Mouse (Mus musculus) cerebellum, postnatal 14 days (tissue): ENCODE data around the gene Zeb2.
"Not testable (repeated sequence)": the region's sequence is repeated elsewhere in the genome, so short reads cannot be mapped to it uniquely, and the experiment has no call there.

ENCODE experiments used
- DNase-seq, 2 experiments: peaks; one replicate each; pipeline ENCODE4 v3.0.0; 2021; ENCODE audit warnings: mixed read lengths in 2 of 2

The Zeb2 gene

GRCm38 (mm10) chr2:45112021-45112747 is 5.0 kb downstream of the Zeb2 start:
- DNase-seq: no peak

- DNase-seq: not testable (repeated sequence)
Observed at GRCm38 (mm10) chr2:45111571-45111970, 5.6 kb downstream of the Zeb2 start.

- peak in 1 of 2 experiments; percentile 47 for DNase-seq
Observed at GRCm38 (mm10) chr2:45110757-45111411, 6.3 kb downstream of the Zeb2 start.

- DNase-seq: peak in 1 of 2 experiments; percentile 44
Observed at GRCm38 (mm10) chr2:45109951-45110756, 7.0 kb downstream of the Zeb2 start.

GRCm38 (mm10) chr2:45109161-45109950 is 7.8 kb downstream of the Zeb2 start:
- DNase-seq: peak in 1 of 2 experiments; percentile 29

GRCm38 (mm10) chr2:45108521-45109091 is 8.6 kb downstream of the Zeb2 start:
- peak in 1 of 2 experiments; percentile 41 for DNase-seq

- DNase-seq: no peak
Observed at GRCm38 (mm10) chr2:45107555-45107954, 9.6 kb downstream of the Zeb2 start.

- DNase-seq: no peak
Observed at GRCm38 (mm10) chr2:45105922-45106851, 11.0 kb downstream of the Zeb2 start.

GRCm38 (mm10) chr2:45105281-45105721 is 11.9 kb downstream of the Zeb2 start:
- no peak for DNase-seq

GRCm38 (mm10) chr2:45104511-45105055 is 12.6 kb downstream of the Zeb2 start:
- no peak for DNase-seq

GRCm38 (mm10) chr2:45104066-45104465 is 13.1 kb downstream of the Zeb2 start:
- no peak for DNase-seq

GRCm38 (mm10) chr2:45103021-45103983 is 13.9 kb downstream of the Zeb2 start:
- no peak for DNase-seq

GRCm38 (mm10) chr2:45102191-45102638 is 15.0 kb downstream of the Zeb2 start:
- no peak for DNase-seq

- DNase-seq: no peak
Observed at GRCm38 (mm10) chr2:45101586-45101985, 15.6 kb downstream of the Zeb2 start.

GRCm38 (mm10) chr2:45101040-45101439 is 16.2 kb downstream of the Zeb2 start:
- DNase-seq: no peak

GRCm38 (mm10) chr2:45100628-45101027 is 16.6 kb downstream of the Zeb2 start:
- no peak for DNase-seq

GRCm38 (mm10) chr2:45100017-45100416 is 17.2 kb downstream of the Zeb2 start:
- DNase-seq: no peak

GRCm38 (mm10) chr2:45099081-45099480 is 18.1 kb downstream of the Zeb2 start:
- DNase-seq: no peak

- DNase-seq: no peak
Observed at GRCm38 (mm10) chr2:45097969-45098368, 19.2 kb downstream of the Zeb2 start.
